Mouse (Mus musculus) myocyte (in vitro differentiated cells): ENCODE measurements around the gene Fbxo11.

Experiments
- MAX ChIP-seq: IDR thresholded peaks from one replicate; pipeline ENCODE4 v1.6.1; 2011; ENCODE audit warnings: low read depth, mild to moderate bottlenecking, control low read depth
- MYOD1 ChIP-seq, 3 experiments: IDR thresholded peaks; one replicate each; pipeline ENCODE4 v1.6.1; 2011; ENCODE audit warnings: control low read depth in 2 of 3, low read depth in 2 of 3, mild to moderate bottlenecking in 2 of 3, moderate library complexity in 1 of 3; ENCODE audit not compliant: insufficient read length in 2 of 3, control insufficient read depth in 1 of 3
- POLR2A ChIP-seq: IDR thresholded peaks from one replicate; pipeline ENCODE4 v1.6.1; 2011; ENCODE audit warnings: low read depth, mild to moderate bottlenecking, control low read depth, moderate library complexity; ENCODE audit not compliant: insufficient read length
- TCF12 ChIP-seq: IDR thresholded peaks from one replicate; pipeline ENCODE4 v1.6.1; 2011; ENCODE audit warnings: mild to moderate bottlenecking, control low read depth; ENCODE audit not compliant: poor library complexity, insufficient read depth, severe bottlenecking
- USF1 ChIP-seq: IDR thresholded peaks from one replicate; pipeline ENCODE4 v1.6.1; 2011; ENCODE audit warnings: low read depth, mild to moderate bottlenecking, control low read depth, moderate library complexity

DNA sequence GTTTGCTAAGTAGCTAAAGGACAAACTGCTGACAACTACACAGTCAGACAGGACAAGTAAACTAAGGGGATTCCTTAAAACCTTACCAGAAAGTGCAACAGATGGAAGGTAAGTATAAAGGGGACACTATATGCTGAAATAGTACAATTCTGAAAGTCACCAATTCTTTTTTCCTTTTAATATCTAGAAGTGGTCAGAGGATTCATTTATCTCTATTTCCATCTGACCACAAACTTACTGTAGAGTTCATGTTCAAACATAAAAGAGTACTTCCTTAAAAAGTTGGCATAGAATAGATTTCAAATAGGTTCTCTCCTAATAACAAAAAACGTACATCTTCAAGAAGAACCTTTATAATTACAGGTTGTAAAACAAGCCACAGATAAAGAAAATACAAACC, 71.8 kb downstream of the Fbxo11 start:
- no peak for TF ChIP-seq TCF12
- no peak for TF ChIP-seq USF1
- no peak for TF ChIP-seq POLR2A
- TF ChIP-seq MAX = no peak
- TF ChIP-seq MYOD1 (IDR thresholded peaks at IDR 0.05; ENCODE audit: control insufficient read depth in 1 of 3, insufficient read length in 2 of 3, low read depth in 2 of 3) = no peak
